Mouse (Mus musculus) olfactory bulb, adult 2 months (tissue): ENCODE results near the gene Med8. TPM values are rescaled to one million over a fixed set of nuclear protein-coding genes. Genes with fewer than 3 reads are reported as not detected.

Source experiments
- H3K27ac ChIP-seq: fragments of 200-500 bp; 2 replicates; pipeline ENCODE4 v1.5.1; 2012; ENCODE audit warnings: low read depth, low read length; ENCODE audit not compliant: insufficient read depth
- H3K4me1 ChIP-seq: fragments of 200-500 bp; 2 replicates; pipeline ENCODE4 v1.6.1; 2012; ENCODE audit warnings: low read length; ENCODE audit not compliant: control insufficient read depth, insufficient read depth
- H3K4me3 ChIP-seq: fragments of 200-500 bp; 2 replicates; pipeline ENCODE4 v1.5.1; 2012; ENCODE audit warnings: mild to moderate bottlenecking, low read depth, low read length, moderate library complexity; ENCODE audit not compliant: insufficient read depth
- CTCF ChIP-seq: fragments of 200-500 bp; IDR thresholded peaks from 2 replicates; pipeline ENCODE4 v1.5.1; 2012; ENCODE audit warnings: low read depth, mild to moderate bottlenecking, low read length, moderate library complexity; ENCODE audit not compliant: insufficient read depth
- POLR2A ChIP-seq: fragments of 200-500 bp; IDR thresholded peaks from 2 replicates; pipeline ENCODE4 v1.6.1; 2012; ENCODE audit warnings: mild to moderate bottlenecking, low read depth, low read length, moderate library complexity; ENCODE audit not compliant: insufficient read depth
- WGBS: fragments of 180-500 bp; shearing (Covaris S2); methylation state at CpG from one replicate; pipeline ENCODE4 v1.1.7; 2018; 5-methylcytosine and 5-hydroxymethylcytosine counted together
- polyA plus RNA-seq: library from polyadenylated mRNA; stranded (reverse); fragments of >200 nt; gene quantifications from 2 replicates; pipeline ENCODE4 v1.2.4, GENCODE M21; 2012; ENCODE audit warnings: low replicate concordance; ENCODE audit not compliant: missing spikeins, insufficient read depth, insufficient read length

The Med8 gene
- polyA plus RNA-seq, 1 experiment, result not detected

DNA sequence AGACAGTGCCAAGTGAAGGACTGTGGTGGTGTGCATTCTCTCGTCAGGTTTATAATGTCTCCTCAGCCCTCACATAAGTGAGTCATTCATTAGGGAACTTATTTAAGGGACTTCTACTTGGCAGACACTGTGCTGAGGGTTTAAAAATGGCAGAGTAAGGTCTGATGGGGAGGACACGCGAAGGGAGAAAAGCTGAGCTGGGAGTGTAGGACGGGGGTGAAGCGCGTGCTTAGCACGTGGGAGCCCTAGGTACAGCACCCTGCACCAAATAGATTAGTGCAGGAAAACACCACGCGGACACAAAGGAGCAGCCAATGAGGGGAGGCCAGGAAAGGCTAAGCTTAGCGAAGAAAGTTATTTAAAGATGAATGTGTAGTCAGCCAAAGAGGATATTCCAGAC is 36.0 kb downstream of the Med8 start:
- 50% methylated on average over 10 of the region's 10 CpGs for WGBS

GRCm38 (mm10) chr4:118445781-118446414 is 36.8 kb downstream of the Med8 start:
- Histone ChIP-seq H3K4me3 (peak overlapping the region; percentile 38), H3K27ac (no peak overlapping the region; the same call in 1 of the 2 replicates), H3K4me1 (peaks cover 15% of the 10 kb centered on the region)
- WGBS, result 17% methylated on average over 18 of the region's 18 CpGs
- TF ChIP-seq POLR2A, result no peak
- TF ChIP-seq CTCF, result no peak

More for the DNA sequence above, 36.0 kb downstream of the Med8 start:
- no peak overlapping the region for H3K27ac ChIP-seq
- TF ChIP-seq POLR2A (no peak), CTCF (no peak)
- H3K4me3 ChIP-seq, result no peak overlapping the region
- H3K4me1 ChIP-seq, result peaks cover 15% of the 10 kb centered on the region

DNA sequence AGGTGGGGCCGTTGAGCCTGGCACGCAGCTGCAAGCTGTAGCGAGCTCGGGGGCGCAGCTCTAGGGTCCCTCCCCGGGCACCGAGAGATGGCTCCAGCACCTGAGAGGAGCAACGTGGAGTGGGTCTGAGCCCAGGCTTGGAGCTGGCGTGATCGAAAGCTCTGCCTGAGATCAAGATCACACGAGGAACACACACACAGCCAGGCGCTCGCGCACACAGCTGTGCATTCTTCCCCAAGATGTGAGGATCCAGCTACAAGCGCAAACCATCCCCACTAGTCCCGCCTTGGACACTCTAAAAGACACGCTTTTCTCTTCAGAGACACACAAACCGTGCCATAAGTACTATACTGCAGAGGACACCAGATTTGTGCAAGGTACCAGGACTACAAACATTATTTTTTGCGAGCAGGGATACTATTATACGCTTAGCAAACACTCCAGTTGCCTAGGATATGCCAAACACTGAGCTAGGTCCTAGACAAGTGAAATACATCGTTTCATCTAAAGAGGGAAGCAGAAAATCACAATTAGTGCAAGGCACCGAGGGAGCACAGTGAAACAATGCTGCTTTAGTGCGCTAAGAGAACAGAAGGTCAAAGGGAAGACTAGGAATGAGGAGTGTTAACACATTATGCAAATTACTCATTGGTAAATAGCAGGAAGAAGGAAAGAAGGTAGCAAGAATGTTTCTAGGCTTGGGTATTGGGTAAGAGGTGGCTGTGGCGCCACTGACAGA is 37.4 kb downstream of the Med8 start:
- Histone ChIP-seq H3K27ac (no peak overlapping the region; the same call in 1 of the 2 replicates), H3K4me3 (peak overlapping the region; percentile 38), H3K4me1 (peaks cover 15% of the 10 kb centered on the region)
- no peak for TF ChIP-seq CTCF
- TF ChIP-seq POLR2A, result no peak
- WGBS, result 18% methylated on average over 24 of the region's 24 CpGs

- Histone ChIP-seq H3K4me1 (no peaks in the 10 kb centered on the region), H3K27ac (no peak within 1 kb of the TSS), H3K4me3 (no peak within 1 kb of the TSS)
- WGBS, result 76% methylated on average over 9 of the region's 9 CpGs
- no peak for TF ChIP-seq POLR2A
- TF ChIP-seq CTCF, result no peak
Measured at GRCm38 (mm10) chr4:118457345-118457975, 48.3 kb downstream of the Med8 start, which contains the start of gene Mpl. Gene Mpl, minus strand, starts transcription at chr4:118457513.

DNA sequence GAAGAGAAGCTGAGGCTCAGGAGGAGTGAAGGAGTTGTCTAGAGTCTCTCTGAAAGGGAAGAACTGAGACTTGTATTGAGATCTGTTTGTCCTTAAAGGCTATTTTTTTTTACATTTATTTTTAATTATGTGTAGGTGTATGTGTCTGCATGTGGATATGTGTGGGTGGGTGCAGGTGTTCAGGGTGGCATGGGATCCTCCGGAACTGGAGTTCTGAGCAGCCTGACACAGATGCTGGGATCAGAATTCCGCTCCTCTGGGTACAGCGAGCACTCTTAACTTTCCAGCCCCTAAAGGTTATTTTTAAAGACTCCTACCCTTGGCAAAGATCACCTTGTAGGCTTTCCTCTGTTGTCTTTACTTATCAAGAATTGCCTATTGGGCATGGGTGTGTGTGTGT is 55.8 kb downstream of the Med8 start:
- WGBS, result 51% methylated on average over 3 of the region's 3 CpGs
- Histone ChIP-seq H3K4me1 (peaks cover 2% of the 10 kb centered on the region; the same call in 1 of the 2 replicates), H3K27ac (no peak overlapping the region), H3K4me3 (no peak overlapping the region)
- no peak for TF ChIP-seq POLR2A
- no peak for TF ChIP-seq CTCF

Other genes starting within 250 kb of the Med8 start
- not detected in 2 replicates for gene Kdm4a, start 229.3 kb upstream of the Med8 start, polyA plus RNA-seq
- gene Ptprf, start 117.9 kb upstream of the Med8 start, polyA plus RNA-seq, result not detected in 2 replicates
- gene Szt2, start 64 bp upstream of the Med8 start, polyA plus RNA-seq, result not detected in 2 replicates
- not detected in 2 replicates for gene Elovl1, start 18.8 kb downstream of the Med8 start, polyA plus RNA-seq
- not detected in 2 replicates for gene Cdc20, start 28.0 kb downstream of the Med8 start, polyA plus RNA-seq
- gene Mpl, start 48.2 kb downstream of the Med8 start, polyA plus RNA-seq, result not detected in 2 replicates
- not detected in 2 replicates for gene Tie1, start 80.7 kb downstream of the Med8 start, polyA plus RNA-seq
- gene 2610528J11Rik, start 117.7 kb downstream of the Med8 start, polyA plus RNA-seq, result not detected in 2 replicates
- not detected in 2 replicates for gene Tmem125, start 134.7 kb downstream of the Med8 start, polyA plus RNA-seq
- not detected in 2 replicates for gene Cfap57, start 211.4 kb downstream of the Med8 start, polyA plus RNA-seq
- gene Ebna1bp2, start 211.5 kb downstream of the Med8 start, polyA plus RNA-seq, result not detected in 2 replicates
- not detected in 2 replicates for gene Olfr62, start 249.6 kb downstream of the Med8 start, polyA plus RNA-seq